Mouse (Mus musculus) E14TG2a.4 (cell line): ENCODE measurements around the gene Mad1l1.

Source experiments
- H3K27me3 ChIP-seq: 2 replicates; pipeline ENCODE4 v1.6.1; 2014; ENCODE audit warnings: low read length, control low read depth; ENCODE audit not compliant: insufficient read depth
- H3K36me3 ChIP-seq: 2 replicates; pipeline ENCODE4 v1.6.1; 2014; ENCODE audit warnings: low read length, control low read depth; ENCODE audit not compliant: insufficient read depth
- H3K4me1 ChIP-seq: replicated peaks from 2 replicates; pipeline ENCODE4 v1.6.1; 2014; ENCODE audit warnings: low read depth, low read length, control low read depth
- H3K4me3 ChIP-seq: replicated peaks from 2 replicates; pipeline ENCODE4 v1.5.1; 2014; ENCODE audit warnings: mild to moderate bottlenecking, low read length
- H3K9me3 ChIP-seq: 2 replicates; pipeline ENCODE4 v1.6.1; 2014; ENCODE audit warnings: low read length, control low read depth
- CTCF ChIP-seq: conservative IDR thresholded peaks from 2 replicates; pipeline ENCODE4 v1.5.1; 2014; ENCODE audit warnings: low read length
- NANOG ChIP-seq: IDR thresholded peaks from 2 replicates; pipeline ENCODE4 v1.6.1; 2014; ENCODE audit warnings: borderline replicate concordance, low read length, mixed read lengths
- POU5F1 ChIP-seq: IDR thresholded peaks from 2 replicates; pipeline ENCODE4 v1.6.1; 2014; ENCODE audit warnings: low read length, borderline replicate concordance

Mad1l1 gene

GRCm38 (mm10) chr5:140355934-140356333 lies 34.6 kb upstream of the Mad1l1 start:
- H3K36me3 ChIP-seq, result peaks cover 93% of the 10 kb centered on the region
- peaks cover 32% of the 10 kb centered on the region for H3K4me1 ChIP-seq
- TF ChIP-seq NANOG (no peak), POU5F1 (no peak), CTCF (no peak)
- H3K4me3 ChIP-seq, result no peak overlapping the region
- H3K9me3 ChIP-seq, result no peaks in the 10 kb centered on the region
- no peaks in the 10 kb centered on the region for H3K27me3 ChIP-seq

- Histone ChIP-seq H3K36me3 (peaks cover 95% of the 10 kb centered on the region), H3K27me3 (no peaks in the 10 kb centered on the region), H3K9me3 (no peaks in the 10 kb centered on the region), H3K4me1 (peaks cover 5% of the 10 kb centered on the region), H3K4me3 (no peak overlapping the region)
- TF ChIP-seq POU5F1 (no peak), NANOG (no peak), CTCF (no peak)
These were observed 31.0 kb upstream of the Mad1l1 start for GRCm38 (mm10) chr5:140352352-140352751.

- no peaks in the 10 kb centered on the region for H3K9me3 ChIP-seq
- no peaks in the 10 kb centered on the region for H3K27me3 ChIP-seq
- TF ChIP-seq POU5F1, result no peak
- no peak for TF ChIP-seq CTCF
- no peak for TF ChIP-seq NANOG
- peaks cover 4% of the 10 kb centered on the region for H3K4me1 ChIP-seq
- H3K4me3 ChIP-seq, result no peak overlapping the region
- peaks cover 95% of the 10 kb centered on the region for H3K36me3 ChIP-seq
These were observed 29.6 kb upstream of the Mad1l1 start for GRCm38 (mm10) chr5:140350731-140351497.

- Histone ChIP-seq H3K27me3 (no peaks in the 10 kb centered on the region), H3K4me1 (peaks cover 6% of the 10 kb centered on the region), H3K36me3 (peaks cover 95% of the 10 kb centered on the region), H3K4me3 (no peak overlapping the region), H3K9me3 (no peaks in the 10 kb centered on the region)
- TF ChIP-seq POU5F1, result no peak
- no peak for TF ChIP-seq NANOG
- no peak for TF ChIP-seq CTCF
These were observed 28.5 kb upstream of the Mad1l1 start for GRCm38 (mm10) chr5:140349882-140350281.

- peaks cover 89% of the 10 kb centered on the region for H3K36me3 ChIP-seq
- TF ChIP-seq NANOG, result no peak
- TF ChIP-seq CTCF, result no peak
- TF ChIP-seq POU5F1, result no peak
- H3K9me3 ChIP-seq, result no peaks in the 10 kb centered on the region
- no peak overlapping the region for H3K4me3 ChIP-seq
- peaks cover 25% of the 10 kb centered on the region for H3K4me1 ChIP-seq
- no peaks in the 10 kb centered on the region for H3K27me3 ChIP-seq
These were observed 24.7 kb upstream of the Mad1l1 start for GRCm38 (mm10) chr5:140346050-140346449.

- Histone ChIP-seq H3K4me3 (no peak overlapping the region), H3K4me1 (peaks cover 28% of the 10 kb centered on the region), H3K27me3 (no peaks in the 10 kb centered on the region), H3K36me3 (peaks cover 92% of the 10 kb centered on the region), H3K9me3 (no peaks in the 10 kb centered on the region)
- TF ChIP-seq NANOG (no peak), POU5F1 (no peak)
These were observed 23.9 kb upstream of the Mad1l1 start for GRCm38 (mm10) chr5:140345244-140345643.

GRCm38 (mm10) chr5:140342880-140343279 lies 21.5 kb upstream of the Mad1l1 start:
- Histone ChIP-seq H3K4me3 (no peak overlapping the region), H3K4me1 (peaks cover 28% of the 10 kb centered on the region), H3K27me3 (no peaks in the 10 kb centered on the region), H3K36me3 (peaks cover 94% of the 10 kb centered on the region), H3K9me3 (peaks cover 4% of the 10 kb centered on the region; the same call in 1 of the 2 replicates)
- TF ChIP-seq CTCF, result no peak
- TF ChIP-seq POU5F1, result no peak
- no peak for TF ChIP-seq NANOG

- Histone ChIP-seq H3K27me3 (no peaks in the 10 kb centered on the region), H3K4me1 (peaks cover 26% of the 10 kb centered on the region), H3K36me3 (peaks cover 93% of the 10 kb centered on the region), H3K4me3 (no peak overlapping the region), H3K9me3 (peaks cover 4% of the 10 kb centered on the region; the same call in 1 of the 2 replicates)
- TF ChIP-seq POU5F1, result no peak
- no peak for TF ChIP-seq CTCF
- no peak for TF ChIP-seq NANOG
These were observed 18.5 kb upstream of the Mad1l1 start for GRCm38 (mm10) chr5:140339836-140340235.
